ENCODE assay signal across 8 mouse cellular contexts in the genomic region with DNA sequence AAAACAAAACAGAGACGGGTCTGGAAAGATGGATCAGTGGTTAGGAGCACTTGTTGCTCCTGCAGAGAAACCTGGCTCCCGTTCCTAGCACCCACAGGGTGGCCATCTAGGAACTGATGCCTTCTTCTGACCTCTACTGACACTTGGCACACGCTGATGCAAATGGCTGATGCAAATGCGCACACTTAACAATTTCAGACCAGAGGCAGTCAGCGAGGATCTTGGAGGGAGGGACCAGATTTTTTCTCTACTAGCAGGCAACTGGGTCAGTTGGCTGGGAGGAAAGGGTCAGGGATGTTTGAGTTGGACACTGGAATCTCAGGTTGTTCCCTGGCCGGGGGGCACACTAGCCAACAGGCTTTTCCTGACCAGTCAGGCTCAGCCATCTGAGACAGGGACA. TPM values are rescaled to one million over a fixed set of nuclear protein-coding genes. Genes with fewer than 3 reads are reported as not detected.
DNase-seq lines count a peak whose midpoint lies in the region; ATAC-seq lines count a peak whose summit lies in the region.

A gene (plus strand): TSS at position 240 of the 400 bp plus-strand sequence.

- no peak for DNase-seq in left cerebral cortex, adult 18-20 months (ENCODE audit: low spot score in 2 of 2)
- no peak for DNase-seq in left cerebral cortex, adult 9 months (ENCODE audit: low spot score in 2 of 2)
- DNase-seq in adrenal gland, postnatal 36 days, result no peak
- no peak for DNase-seq in gastrocnemius, postnatal 25 days
- no peak for DNase-seq in intestine, embryonic 14.5 days (ENCODE audit: low spot score)
- no peak for DNase-seq in midbrain, embryonic 11.5 days (ENCODE audit: low spot score, missing footprints)
- no peak for DNase-seq in ovary, adult 18-20 months (ENCODE audit: low spot score)
- no peak for DNase-seq in cerebellum, postnatal 14 days

- H3K9ac ChIP-seq in intestine, embryonic 14.5 days (ENCODE audit: low read length), result peak within 1 kb of the TSS; percentile 77
- peak within 1 kb of the TSS; percentile 86 for H3K9ac ChIP-seq in midbrain, embryonic 11.5 days (ENCODE audit: low read length)

- H3K36me3 ChIP-seq in intestine, embryonic 14.5 days (ENCODE audit: control insufficient read depth, insufficient read depth, low read length), result peaks cover 5% of the 10 kb centered on the region
- H3K36me3 ChIP-seq in midbrain, embryonic 11.5 days (ENCODE audit: control insufficient read depth, insufficient read depth, low read length), result no peaks in the 10 kb centered on the region

- WGBS in intestine, embryonic 14.5 days, result 39% methylated on average over 6 of the region's 6 CpGs
- 26% methylated on average over 6 of the region's 6 CpGs for WGBS in midbrain, embryonic 11.5 days

- peaks cover 10% of the 10 kb centered on the region for H3K27me3 ChIP-seq in intestine, embryonic 14.5 days (replicated peaks; ENCODE audit: control insufficient read depth, insufficient read depth, low read length)
- peaks cover 48% of the 10 kb centered on the region for H3K27me3 ChIP-seq in midbrain, embryonic 11.5 days (ENCODE audit: control insufficient read depth, insufficient read depth, low read length)

- ATAC-seq in intestine, embryonic 14.5 days (replicated peaks; ENCODE audit: low FRiP score, low TSS enrichment, low read depth), result no peak
- ATAC-seq in midbrain, embryonic 11.5 days (ENCODE audit: low FRiP score), result no peak

- H3K27ac ChIP-seq in intestine, embryonic 14.5 days (ENCODE audit: low read depth), result peak within 1 kb of the TSS; percentile 43; the same call in 1 of the 2 replicates
- H3K27ac ChIP-seq in midbrain, embryonic 11.5 days (ENCODE audit: low read depth, low read length), result no peak within 1 kb of the TSS; the same call in 1 of the 2 replicates

- peaks cover 12% of the 10 kb centered on the region for H3K4me1 ChIP-seq in intestine, embryonic 14.5 days (replicated peaks; ENCODE audit: control insufficient read depth, insufficient read depth, low read length)
- H3K4me1 ChIP-seq in midbrain, embryonic 11.5 days (ENCODE audit: control insufficient read depth, insufficient read depth, low read length), result peaks cover 28% of the 10 kb centered on the region

- H3K4me2 ChIP-seq in intestine, embryonic 14.5 days (ENCODE audit: low read length), result peak within 1 kb of the TSS; percentile 92
- H3K4me2 ChIP-seq in midbrain, embryonic 11.5 days, result peak within 1 kb of the TSS; percentile 95

- peak within 1 kb of the TSS; percentile 65 for H3K4me3 ChIP-seq in intestine, embryonic 14.5 days (ENCODE audit: low read depth, low read length)
- H3K4me3 ChIP-seq in midbrain, embryonic 11.5 days (ENCODE audit: low read depth, low read length), result peak within 1 kb of the TSS; percentile 54

- H3K9me3 ChIP-seq in intestine, embryonic 14.5 days (ENCODE audit: control insufficient read depth, low read length), result no peaks in the 10 kb centered on the region
- H3K9me3 ChIP-seq in midbrain, embryonic 11.5 days (ENCODE audit: control insufficient read depth, low read length), result no peaks in the 10 kb centered on the region

RNA-seq across cellular contexts. Expression of the gene that starts here (rescaled TPM):
- total RNA-seq in left cerebral cortex, adult 18-20 months (2021), result 100 to 1,000 TPM; 416 to 479 TPM
- 1,000 to 10,000 TPM; 1,047 to 1,196 TPM for total RNA-seq in adrenal gland, postnatal 36 days (2021)
- 1,000 to 10,000 TPM; 1,309 to 1,319 TPM for total RNA-seq in gastrocnemius, postnatal 25 days (2021)
- polyA plus RNA-seq in intestine, embryonic 14.5 days (2014; fragmentation: Nextera tagmentation; extraction: Ambion mirVana), result 82.3 and 123 TPM in 2 replicates
- polyA plus RNA-seq in midbrain, embryonic 11.5 days (2014; fragmentation: Nextera tagmentation; extraction: Ambion mirVana), result 5.5 and 6.4 TPM in 2 replicates

Comparison
In these comparisons a context has a peak if more than half of its experiments do, and no peak if none do; other contexts are left out.
1. RNA of the gene that starts here (polyA plus RNA-seq): 82.3 to 123 TPM in intestine, embryonic 14.5 days; 5.5 to 6.4 TPM in midbrain, embryonic 11.5 days; every median in the first group is over 10 times any median in the second.